Mouse (Mus musculus): ENCODE data around the gene Ddx49. TPM values are rescaled to one million over a fixed set of nuclear protein-coding genes. Genes with fewer than 3 reads are reported as not detected.
A peak's percentile ranks its signal among the peaks of the same experiment; 100 is the strongest.

The Ddx49 gene
- polyA plus RNA-seq, 1 experiment from 2014 or later, result 45.8 TPM

DNA sequence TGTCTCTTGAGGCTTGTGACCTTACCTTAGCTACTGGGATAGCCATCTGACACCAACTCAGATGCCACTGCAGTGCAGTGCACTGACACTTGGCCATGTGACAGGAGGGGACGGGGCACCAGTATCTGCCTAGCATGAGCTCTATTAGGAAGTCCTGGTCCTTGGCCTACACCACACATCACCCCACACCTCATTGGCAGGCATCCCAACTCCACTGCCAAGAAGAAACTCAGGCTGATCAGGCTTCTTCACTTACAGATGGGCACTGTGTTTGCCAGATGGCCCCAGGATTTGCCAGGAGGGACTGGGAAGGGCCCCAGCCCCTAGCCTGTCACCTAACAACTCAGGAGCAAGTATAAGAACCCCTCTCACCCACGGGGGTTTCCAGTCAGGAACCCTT lies 11.1 kb upstream of the Ddx49 start:
- Histone ChIP-seq H3K9me3 (no peaks in the 10 kb centered on the region), H3K27me3 (replicated peaks) (no peaks in the 10 kb centered on the region), H3K4me3 (replicated peaks) (no peak overlapping the region), H3K9ac (no peak overlapping the region), H3K4me1 (replicated peaks) (peaks cover 25% of the 10 kb centered on the region), H3K4me2 (replicated peaks) (no peak overlapping the region), H3K36me3 (peaks cover 33% of the 10 kb centered on the region), H3K27ac (no peak overlapping the region)
- ATAC-seq, result no peak
- whole genome bisulfite sequencing, result 83% methylated on average over 2 of the region's 2 CpGs

DNA sequence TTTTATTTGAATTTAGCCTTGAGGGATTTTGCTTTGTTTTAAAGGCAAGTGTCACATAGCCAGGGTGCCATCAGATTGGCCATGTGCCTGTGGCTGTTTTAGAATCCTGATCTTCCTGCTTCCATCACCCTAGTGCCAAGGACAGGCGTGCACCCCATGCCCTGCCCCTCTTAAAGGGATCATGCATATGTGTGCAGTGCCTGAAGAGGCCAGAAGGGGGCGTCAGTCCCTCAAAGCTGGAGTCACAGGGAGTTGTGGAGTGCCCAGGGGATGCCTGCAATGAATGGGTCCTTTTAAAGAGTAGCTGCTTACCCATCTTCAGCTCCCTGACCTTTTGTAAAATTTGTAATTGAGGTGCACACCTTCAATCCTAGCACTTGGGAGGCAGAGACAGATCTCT lies 7.0 kb upstream of the Ddx49 start:
- Histone ChIP-seq H3K4me3 (replicated peaks) (no peak overlapping the region), H3K4me1 (replicated peaks) (peaks cover 1% of the 10 kb centered on the region; the same call in 1 of the 2 replicates), H3K27me3 (replicated peaks) (no peaks in the 10 kb centered on the region), H3K4me2 (replicated peaks) (no peak overlapping the region), H3K36me3 (peaks cover 64% of the 10 kb centered on the region), H3K27ac (no peak overlapping the region), H3K9ac (no peak overlapping the region), H3K9me3 (no peaks in the 10 kb centered on the region)
- WGBS, result 37% methylated on average over 2 of the region's 2 CpGs
- ATAC-seq, result no peak

GRCm38 (mm10) chr8:70302901-70303300 lies 612 bp upstream of the Ddx49 start:
- ATAC-seq, result peak; percentile 61

GRCm38 (mm10) chr8:70300881-70301280 lies 1.4 kb downstream of the Ddx49 start:
- 86% methylated on average over 3 of the region's 3 CpGs for WGBS
- H3K9me3 ChIP-seq, result no peaks in the 10 kb centered on the region
- no peak overlapping the region for H3K9ac ChIP-seq
- H3K4me1 ChIP-seq (replicated peaks), result peaks cover 20% of the 10 kb centered on the region
- no peak for ATAC-seq
- H3K4me3 ChIP-seq (replicated peaks), result no peak overlapping the region
- H3K27ac ChIP-seq, result no peak overlapping the region
- H3K27me3 ChIP-seq (replicated peaks), result no peaks in the 10 kb centered on the region
- H3K4me2 ChIP-seq (replicated peaks), result no peak overlapping the region
- H3K36me3 ChIP-seq, result peaks cover 35% of the 10 kb centered on the region; the same call in 1 of the 2 replicates

More at GRCm38 (mm10) chr8:70302901-70303300, 612 bp upstream of the Ddx49 start:
- peaks cover 32% of the 10 kb centered on the region for H3K36me3 ChIP-seq
- peaks cover 20% of the 10 kb centered on the region for H3K4me1 ChIP-seq (replicated peaks)
- H3K4me3 ChIP-seq (replicated peaks), result peak overlapping the region; percentile 84
- peak overlapping the region; percentile 83 for H3K9ac ChIP-seq
- peak overlapping the region; percentile 73 for H3K4me2 ChIP-seq (replicated peaks)
- peak overlapping the region; percentile 61 for H3K27ac ChIP-seq
- WGBS, result 3% methylated on average over 16 of the region's 16 CpGs
- no peaks in the 10 kb centered on the region for H3K27me3 ChIP-seq (replicated peaks)
- no peaks in the 10 kb centered on the region for H3K9me3 ChIP-seq

DNA sequence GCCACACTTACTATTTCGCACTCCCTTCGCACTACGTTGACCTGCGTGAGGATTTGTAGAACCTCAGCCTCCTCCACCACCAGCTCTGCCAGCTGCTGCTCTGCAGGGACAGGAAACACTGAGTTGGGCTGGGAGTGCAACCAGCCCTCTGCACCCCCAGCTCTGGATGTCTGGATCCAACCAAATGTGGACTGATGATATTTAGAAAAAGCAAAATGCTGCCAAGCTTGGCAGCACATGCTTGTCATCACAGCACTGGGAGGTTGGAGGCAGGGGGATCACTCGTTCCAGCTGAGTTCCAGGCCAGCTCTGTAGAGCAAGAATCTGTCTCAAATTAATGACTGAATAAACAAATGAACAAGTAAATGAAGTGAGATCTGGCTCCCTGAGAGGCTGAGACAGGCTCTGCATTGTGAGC lies 8.3 kb downstream of the Ddx49 start:
- no peaks in the 10 kb centered on the region for H3K9me3 ChIP-seq
- no peak overlapping the region for H3K27ac ChIP-seq
- no peak overlapping the region for H3K4me2 ChIP-seq (replicated peaks)
- no peak for ATAC-seq
- H3K9ac ChIP-seq, result no peak overlapping the region
- 66% methylated on average over 5 of the region's 5 CpGs for WGBS
- H3K36me3 ChIP-seq, result peaks cover 65% of the 10 kb centered on the region
- no peak overlapping the region for H3K4me3 ChIP-seq (replicated peaks)
- no peaks in the 10 kb centered on the region for H3K4me1 ChIP-seq (replicated peaks)
- no peaks in the 10 kb centered on the region for H3K27me3 ChIP-seq (replicated peaks)

- H3K27ac ChIP-seq, result no peak overlapping the region
- no peak for ATAC-seq
- peaks cover 40% of the 10 kb centered on the region for H3K36me3 ChIP-seq
- no peaks in the 10 kb centered on the region for H3K9me3 ChIP-seq
- H3K27me3 ChIP-seq (replicated peaks), result no peaks in the 10 kb centered on the region
- H3K4me1 ChIP-seq (replicated peaks), result 0 out of 2 replicates have a peak, but pooled peaks cover 5% of the 10 kb centered on the region
- 90% methylated on average over 8 of the region's 8 CpGs for WGBS
- H3K4me2 ChIP-seq (replicated peaks), result no peak overlapping the region
- H3K4me3 ChIP-seq (replicated peaks), result no peak overlapping the region
- H3K9ac ChIP-seq, result no peak overlapping the region
Measured at GRCm38 (mm10) chr8:70286737-70287136, 15.6 kb downstream of the Ddx49 start.

DNA sequence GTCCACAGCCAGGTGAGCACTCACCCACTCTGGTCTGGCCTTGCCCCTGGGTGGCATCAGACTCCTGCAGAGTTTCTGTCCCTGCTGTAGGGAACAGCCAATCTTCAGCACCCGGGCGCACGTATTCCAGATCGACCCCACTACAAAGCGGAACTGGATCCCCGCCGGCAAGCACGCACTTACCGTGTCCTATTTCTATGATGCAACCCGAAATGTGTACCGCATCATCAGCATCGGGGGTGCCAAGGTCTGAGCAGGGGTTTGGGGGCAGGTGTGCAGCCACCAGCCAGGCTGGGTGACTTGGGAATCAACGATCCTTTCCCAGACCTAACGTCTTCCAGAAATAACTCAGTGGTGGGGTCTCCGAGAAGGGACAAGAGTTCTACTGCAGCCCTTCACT lies 17.0 kb downstream of the Ddx49 start:
- 0 out of 2 replicates have a peak, but pooled peaks cover 5% of the 10 kb centered on the region for H3K4me1 ChIP-seq (replicated peaks)
- peaks cover 34% of the 10 kb centered on the region for H3K36me3 ChIP-seq
- H3K27me3 ChIP-seq (replicated peaks), result no peaks in the 10 kb centered on the region
- no peak for ATAC-seq
- no peaks in the 10 kb centered on the region for H3K9me3 ChIP-seq
- no peak overlapping the region for H3K27ac ChIP-seq
- H3K9ac ChIP-seq, result no peak overlapping the region
- H3K4me3 ChIP-seq (replicated peaks), result no peak overlapping the region
- 97% methylated on average over 15 of the region's 15 CpGs for WGBS
- no peak overlapping the region for H3K4me2 ChIP-seq (replicated peaks)

- Histone ChIP-seq H3K4me3 (replicated peaks) (no peak overlapping the region), H3K4me2 (replicated peaks) (0 out of 2 replicates have a peak overlapping the region, but pooled peaks have one; percentile 5), H3K36me3 (peaks cover 31% of the 10 kb centered on the region), H3K9me3 (no peaks in the 10 kb centered on the region), H3K27ac (no peak overlapping the region), H3K4me1 (replicated peaks) (0 out of 2 replicates have a peak, but pooled peaks cover 5% of the 10 kb centered on the region), H3K27me3 (replicated peaks) (no peaks in the 10 kb centered on the region), H3K9ac (no peak overlapping the region)
- WGBS, result 76% methylated on average over 5 of the region's 5 CpGs
- ATAC-seq, result no peak
Measured at GRCm38 (mm10) chr8:70284421-70284820, 17.9 kb downstream of the Ddx49 start.

DNA sequence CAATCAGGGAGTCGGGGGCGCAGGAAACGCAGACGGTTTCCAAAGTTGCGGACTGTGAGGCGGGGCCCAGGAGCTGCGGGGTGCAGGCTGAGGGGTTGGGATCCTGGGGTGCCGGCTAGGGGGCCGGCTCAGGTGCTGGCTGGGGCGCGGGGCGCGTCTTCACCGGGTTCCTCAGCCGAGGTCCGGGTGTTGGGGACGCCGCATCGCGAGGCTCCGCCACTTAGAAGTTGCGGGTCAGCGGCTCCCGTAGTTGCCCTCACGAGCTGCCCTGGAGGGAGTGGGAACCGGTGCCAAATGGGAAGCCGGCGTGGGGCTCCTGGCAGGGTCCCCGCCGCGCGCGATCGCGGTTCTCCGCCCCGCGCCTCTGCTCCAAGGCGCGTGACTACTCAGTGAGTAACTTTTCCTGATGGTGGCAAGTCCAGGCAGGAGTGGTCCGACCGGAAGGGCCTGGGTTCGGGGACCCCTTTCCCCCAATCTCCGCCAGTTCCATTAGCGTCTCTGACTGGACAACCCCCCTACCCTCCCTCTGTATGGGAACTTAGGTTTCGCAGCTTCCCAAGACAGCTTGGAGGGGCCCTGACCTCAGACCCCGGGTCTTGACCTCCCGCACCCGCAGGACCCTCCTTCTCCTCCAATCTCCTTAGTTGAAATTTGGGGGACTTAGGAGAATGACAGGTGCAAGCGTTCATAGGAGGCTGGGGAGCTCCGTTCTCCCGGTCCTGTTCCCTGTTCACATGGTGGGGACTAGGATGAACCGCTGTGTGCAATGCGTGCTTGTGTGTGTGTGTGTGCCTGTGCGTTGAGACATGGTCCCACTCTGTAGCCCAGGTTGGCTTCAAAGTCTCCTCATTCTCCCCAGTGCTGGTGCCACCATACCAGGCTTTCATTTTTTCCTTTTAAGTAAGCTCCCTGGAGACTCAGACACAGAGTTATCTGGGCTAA lies 18.9 kb downstream of the Ddx49 start:
- Histone ChIP-seq H3K4me2 (replicated peaks) (peak overlapping the region; percentile 87), H3K4me1 (replicated peaks) (0 out of 2 replicates have a peak, but pooled peaks cover 7% of the 10 kb centered on the region), H3K36me3 (peaks cover 24% of the 10 kb centered on the region), H3K9me3 (no peaks in the 10 kb centered on the region), H3K27me3 (replicated peaks) (no peaks in the 10 kb centered on the region), H3K4me3 (replicated peaks) (peak overlapping the region; percentile 82), H3K9ac (peak overlapping the region; percentile 94), H3K27ac (peak overlapping the region; percentile 67)
- WGBS, result under 1% methylated on average over 55 of the region's 55 CpGs
- peak; percentile 68 for ATAC-seq

DNA sequence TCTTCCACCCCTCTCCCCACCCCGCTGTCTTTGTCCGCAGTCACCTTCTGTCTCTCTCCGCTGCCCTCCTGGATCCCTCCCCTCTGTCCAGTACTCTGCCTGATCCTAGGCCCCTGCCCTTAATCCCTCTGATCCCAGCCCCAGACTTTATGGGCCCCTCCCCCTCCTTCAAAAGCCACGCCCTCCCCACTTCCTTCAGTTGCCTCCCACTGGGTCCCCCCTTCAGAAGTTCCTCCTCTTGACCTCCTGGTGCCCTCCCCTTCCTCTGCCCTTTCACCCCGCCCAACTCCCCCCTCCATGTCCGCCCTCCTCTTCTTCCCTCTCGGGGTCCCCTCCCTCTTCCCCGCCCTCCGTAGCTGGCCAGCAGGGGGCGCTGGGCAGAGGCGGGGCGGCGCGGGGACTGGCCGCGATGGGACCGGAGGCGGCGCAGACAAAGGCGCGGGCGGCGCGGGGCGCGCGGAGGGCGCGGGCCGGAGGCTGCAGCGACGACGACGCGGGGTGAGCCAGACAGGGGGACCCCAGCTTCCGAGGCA lies 19.6 kb downstream of the Ddx49 start, which contains the start of gene Homer3:
Gene Homer3 (plus strand): TSS at position 225 of the 533 bp plus-strand sequence.
- peak within 1 kb of the TSS; percentile 67 for H3K27ac ChIP-seq
- peak within 1 kb of the TSS; percentile 87 for H3K4me2 ChIP-seq (replicated peaks)
- peak within 1 kb of the TSS; percentile 82 for H3K4me3 ChIP-seq (replicated peaks)
- peak within 1 kb of the TSS; percentile 94 for H3K9ac ChIP-seq
- under 1% methylated on average over 36 of the region's 36 CpGs for WGBS
- H3K9me3 ChIP-seq, result no peaks in the 10 kb centered on the region
- no peaks in the 10 kb centered on the region for H3K27me3 ChIP-seq (replicated peaks)
- H3K4me1 ChIP-seq (replicated peaks), result 0 out of 2 replicates have a peak, but pooled peaks cover 7% of the 10 kb centered on the region
- peaks cover 22% of the 10 kb centered on the region for H3K36me3 ChIP-seq
- ATAC-seq, result peak; percentile 94

DNA sequence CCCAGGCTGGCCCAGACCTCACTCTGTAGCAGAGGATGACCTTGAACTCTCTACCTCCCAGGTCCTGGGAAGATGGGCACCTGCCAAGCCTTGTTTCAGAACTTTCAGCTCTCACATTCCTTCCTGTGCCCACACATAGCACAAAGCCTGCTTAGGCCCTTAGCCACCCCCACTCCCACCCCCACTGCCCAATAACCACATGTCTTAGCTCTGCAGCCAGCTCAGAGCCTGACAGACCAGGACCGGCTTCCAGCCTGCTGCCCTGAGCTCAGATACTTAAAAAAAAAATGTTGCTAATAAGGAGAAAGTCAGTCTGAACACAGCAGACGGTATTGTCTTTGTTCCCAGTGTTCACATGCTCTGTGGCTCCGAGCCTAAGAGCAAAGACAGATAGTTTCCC lies 21.3 kb downstream of the Ddx49 start:
- Histone ChIP-seq H3K27ac (peak overlapping the region; percentile 32; the same call in 1 of the 2 replicates), H3K4me2 (replicated peaks) (no peak overlapping the region)
- 28% methylated on average over 3 of the region's 3 CpGs for WGBS

DNA sequence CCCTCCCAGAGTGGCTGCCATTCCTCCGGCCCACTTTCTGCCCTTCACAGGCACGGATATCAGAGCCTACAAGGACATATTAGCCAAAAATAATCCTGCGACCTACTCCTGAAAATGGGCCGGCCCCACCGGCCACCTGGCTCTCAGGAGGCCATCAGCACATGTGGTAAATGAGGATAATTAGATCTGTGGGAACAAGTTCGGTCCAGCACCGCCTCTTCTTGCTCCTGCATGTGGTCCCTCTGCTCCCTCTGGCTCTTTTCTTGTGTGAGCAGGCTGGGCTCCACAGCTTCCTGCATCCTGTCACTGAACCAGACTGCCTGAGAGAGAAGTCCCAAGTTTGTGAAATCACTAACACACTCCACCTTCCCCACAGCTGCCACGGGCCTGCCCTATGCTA lies 23.0 kb downstream of the Ddx49 start:
- WGBS, result 71% methylated on average over 8 of the region's 8 CpGs
- H3K4me3 ChIP-seq (replicated peaks), result no peak overlapping the region
- H3K27me3 ChIP-seq (replicated peaks), result no peaks in the 10 kb centered on the region
- H3K36me3 ChIP-seq, result no peaks in the 10 kb centered on the region
- no peak overlapping the region for H3K27ac ChIP-seq
- H3K4me2 ChIP-seq (replicated peaks), result no peak overlapping the region
- H3K9ac ChIP-seq, result no peak overlapping the region
- ATAC-seq, result no peak
- no peaks in the 10 kb centered on the region for H3K9me3 ChIP-seq
- H3K4me1 ChIP-seq (replicated peaks), result 0 out of 2 replicates have a peak, but pooled peaks cover 7% of the 10 kb centered on the region

More for the DNA sequence above, 21.3 kb downstream of the Ddx49 start:
- H3K9me3 ChIP-seq, result no peaks in the 10 kb centered on the region
- no peaks in the 10 kb centered on the region for H3K27me3 ChIP-seq (replicated peaks)
- peaks cover 7% of the 10 kb centered on the region for H3K36me3 ChIP-seq
- ATAC-seq, result no peak
- H3K9ac ChIP-seq, result no peak overlapping the region
- H3K4me3 ChIP-seq (replicated peaks), result no peak overlapping the region
- 0 out of 2 replicates have a peak, but pooled peaks cover 7% of the 10 kb centered on the region for H3K4me1 ChIP-seq (replicated peaks)
